Mouse (Mus musculus) hindbrain, embryonic 12.5 days (tissue): ENCODE data around the gene Rbm19. TPM values are rescaled to one million over a fixed set of nuclear protein-coding genes. Genes with fewer than 3 reads are reported as not detected.
"Not testable (repeated sequence)": the region's sequence is repeated elsewhere in the genome, so short reads cannot be mapped to it uniquely, and the experiment has no call there.

ENCODE experiments used
- ATAC-seq: fragments of 200-750 bp; cut with Nextera tagmentation; 2 replicates; pipeline ENCODE4 v1.8.0; 2017; ENCODE audit warnings: moderate TSS enrichment; ENCODE audit not compliant: low FRiP score
- H3K27ac ChIP-seq: fragments of 300-500 bp; sonication (generic); 2 replicates; pipeline ENCODE4 v1.5.1; 2016; ENCODE audit warnings: mild to moderate bottlenecking
- H3K27me3 ChIP-seq: fragments of 300-500 bp; sonication (generic); 2 replicates; pipeline ENCODE4 v1.6.1; 2016; ENCODE audit warnings: mild to moderate bottlenecking
- H3K36me3 ChIP-seq: fragments of 300-500 bp; sonication (generic); 2 replicates; pipeline ENCODE4 v1.6.1; 2016; ENCODE audit warnings: mild to moderate bottlenecking
- H3K4me1 ChIP-seq: fragments of 300-500 bp; sonication (generic); 2 replicates; pipeline ENCODE4 v1.6.1; 2016
- H3K4me2 ChIP-seq: fragments of 300-500 bp; sonication (generic); replicated peaks from 2 replicates; pipeline ENCODE4 v1.6.1; 2016; ENCODE audit warnings: mild to moderate bottlenecking
- H3K4me3 ChIP-seq: fragments of 300-500 bp; sonication (generic); 2 replicates; pipeline ENCODE4 v1.5.1; 2016; ENCODE audit warnings: mild to moderate bottlenecking
- H3K9ac ChIP-seq: fragments of 300-500 bp; sonication (generic); 2 replicates; pipeline ENCODE4 v1.6.1; 2016; ENCODE audit warnings: mild to moderate bottlenecking, moderate library complexity
- H3K9me3 ChIP-seq: fragments of 300-500 bp; sonication (generic); replicated peaks from 2 replicates; pipeline ENCODE4 v1.6.1; 2016; ENCODE audit warnings: mild to moderate bottlenecking
- WGBS: fragments of 180-500 bp; shearing (Covaris S2); methylation state at CpG from one replicate; pipeline ENCODE4 v1.1.7; 2016; 5-methylcytosine and 5-hydroxymethylcytosine counted together
- polyA plus RNA-seq: library from polyadenylated mRNA; unstranded; fragments of >200 nt; fragmentation: Nextera tagmentation; extraction: Ambion mirVana; gene quantifications from 2 replicates; pipeline ENCODE4 v1.2.1, GENCODE M21; 2016

The Rbm19 gene
- polyA plus RNA-seq, 1 experiment from 2014 or later, result 28.2 TPM

DNA sequence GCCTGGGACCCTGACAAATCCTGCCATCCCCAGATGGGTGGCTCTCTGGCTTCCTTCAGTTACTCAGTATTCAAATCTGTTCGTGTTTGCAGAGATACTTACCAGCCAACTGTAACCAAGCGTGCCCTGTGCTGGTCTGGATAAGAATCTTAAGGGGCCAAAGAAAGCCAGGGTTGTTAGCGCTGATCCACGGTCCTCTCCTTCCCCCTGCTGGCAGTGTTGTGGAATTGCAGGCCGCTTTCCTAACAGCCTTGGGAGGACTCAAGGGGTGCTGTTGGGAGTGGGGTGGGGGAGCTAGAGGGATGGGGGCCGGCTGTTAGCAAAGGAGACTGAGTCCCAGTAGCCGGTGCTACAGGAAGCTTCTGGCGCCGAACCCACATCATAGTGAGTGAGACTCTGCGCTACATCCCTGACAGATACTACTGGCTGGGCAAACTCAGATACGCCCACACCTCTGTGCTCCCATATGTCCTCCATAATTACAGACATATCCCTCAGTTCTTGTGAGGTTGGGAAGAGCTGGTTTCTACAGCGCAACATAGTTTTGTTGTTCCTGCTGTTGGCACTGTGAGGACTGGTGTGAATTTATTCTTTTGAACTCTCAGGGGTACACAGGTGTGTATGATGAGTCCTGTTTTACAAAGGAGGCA is 9.7 kb upstream of the Rbm19 start:
- peaks cover 5% of the 10 kb centered on the region; the same call in 1 of the 2 replicates for H3K27me3 ChIP-seq
- no peaks in the 10 kb centered on the region for H3K36me3 ChIP-seq
- ATAC-seq, result no peak
- H3K27ac ChIP-seq, result no peak overlapping the region
- H3K4me1 ChIP-seq, result no peaks in the 10 kb centered on the region
- H3K9me3 ChIP-seq, result no peaks in the 10 kb centered on the region
- 29% methylated on average over 12 of the region's 12 CpGs for WGBS
- no peak overlapping the region for H3K4me2 ChIP-seq
- no peak overlapping the region for H3K9ac ChIP-seq
- H3K4me3 ChIP-seq, result no peak overlapping the region

DNA sequence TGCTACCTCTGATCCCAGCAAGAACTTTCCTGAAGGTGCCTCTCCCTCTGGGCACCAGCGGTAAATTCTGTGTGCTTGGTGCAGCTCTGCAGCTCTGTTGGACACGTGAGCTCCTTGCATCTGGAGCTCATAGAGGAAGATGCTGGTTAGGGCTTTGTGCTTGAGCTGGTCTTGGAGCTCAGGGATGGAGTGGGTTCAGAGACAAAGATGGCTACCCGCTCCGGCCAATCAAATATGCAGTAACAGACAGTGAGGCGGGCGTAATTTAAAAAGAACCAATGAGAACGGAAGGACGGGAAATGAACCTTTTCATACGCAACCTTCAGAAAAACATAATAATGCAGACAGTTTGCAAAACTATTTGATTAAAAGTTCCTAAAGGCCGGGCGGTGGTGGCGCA is 1.9 kb upstream of the Rbm19 start:
- ATAC-seq, result no peak

DNA sequence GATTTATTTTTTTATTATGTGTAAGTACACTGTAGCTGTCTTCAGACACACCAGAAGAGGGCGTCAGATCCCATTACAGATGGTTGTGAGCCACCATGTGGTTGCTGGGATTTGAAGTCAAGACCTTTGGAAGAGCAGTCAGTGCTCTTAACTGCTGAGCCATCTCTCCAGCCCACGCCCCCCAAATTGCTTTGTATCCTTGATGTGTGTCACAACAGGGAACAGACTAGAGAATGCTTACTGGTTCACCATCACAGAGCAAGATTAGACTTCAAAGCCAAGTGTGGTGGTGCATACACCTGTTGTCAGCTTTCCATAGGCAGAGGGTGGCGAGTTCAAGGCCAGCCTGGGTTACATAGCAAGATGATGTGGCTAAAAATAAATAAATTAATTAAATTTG is 896 bp downstream of the Rbm19 start:
- H3K27me3 ChIP-seq, H3K27ac ChIP-seq, H3K4me1 ChIP-seq, H3K9ac ChIP-seq, ATAC-seq, H3K9me3 ChIP-seq: not testable (repeated sequence)
- WGBS, result 51% methylated on average over 3 of the region's 3 CpGs
- peak overlapping the region; percentile 92 for H3K4me2 ChIP-seq
- peaks cover 34% of the 10 kb centered on the region for H3K36me3 ChIP-seq
- peak overlapping the region; percentile 82 for H3K4me3 ChIP-seq

More for the DNA sequence above, 1.9 kb upstream of the Rbm19 start:
- H3K27me3 ChIP-seq, result peaks cover 6% of the 10 kb centered on the region
- WGBS, result 83% methylated on average over 12 of the region's 12 CpGs
- H3K4me3 ChIP-seq, result no peak overlapping the region
- no peak overlapping the region for H3K9ac ChIP-seq
- H3K36me3 ChIP-seq, result peaks cover 8% of the 10 kb centered on the region; the same call in 1 of the 2 replicates
- H3K4me1 ChIP-seq, result peaks cover 9% of the 10 kb centered on the region
- no peak overlapping the region for H3K4me2 ChIP-seq
- no peak overlapping the region for H3K27ac ChIP-seq
- no peaks in the 10 kb centered on the region for H3K9me3 ChIP-seq

DNA sequence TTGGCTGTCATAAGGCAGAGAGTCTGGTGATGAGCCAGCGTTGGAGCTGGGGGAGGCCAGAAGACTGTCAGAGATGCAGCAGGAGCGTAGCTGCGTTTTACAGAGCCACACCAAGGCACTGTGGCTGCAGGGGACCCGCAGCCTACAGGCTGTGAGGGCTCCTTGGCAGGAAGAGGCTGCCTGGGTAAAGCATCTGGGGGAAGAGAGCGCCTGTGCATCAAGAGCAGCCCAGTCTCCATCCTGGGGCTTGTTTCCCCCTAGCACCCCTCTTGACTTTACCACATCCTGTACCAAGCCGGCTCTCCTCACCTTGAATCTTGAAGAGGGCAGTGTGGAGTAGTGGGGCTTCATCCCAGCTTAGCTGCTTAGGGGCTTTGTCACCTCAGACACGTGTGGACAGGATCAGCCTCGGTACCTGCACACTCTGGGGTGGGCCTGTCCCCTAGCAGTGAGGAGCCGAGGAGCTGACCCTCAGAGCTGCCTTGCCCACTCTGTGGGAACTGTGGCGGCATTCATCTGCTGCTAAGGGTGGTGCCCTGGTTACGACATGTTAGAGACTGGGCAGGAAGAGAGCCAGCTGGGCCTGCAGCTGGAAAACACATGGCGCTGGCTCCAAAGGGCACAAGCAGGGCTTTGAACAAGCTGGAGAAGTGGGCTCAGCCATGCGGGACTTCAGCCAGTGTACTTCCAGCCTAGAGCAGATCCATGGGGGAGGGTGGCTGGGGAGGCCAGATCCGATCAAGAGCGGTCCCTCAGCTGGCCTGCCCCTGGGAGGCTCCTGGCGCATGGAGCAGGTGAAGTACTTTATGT is 8.8 kb downstream of the Rbm19 start:
- H3K4me2 ChIP-seq, result no peak overlapping the region
- no peaks in the 10 kb centered on the region for H3K27me3 ChIP-seq
- H3K9ac ChIP-seq, result no peak overlapping the region
- peaks cover 86% of the 10 kb centered on the region for H3K36me3 ChIP-seq
- H3K9me3 ChIP-seq, result peaks cover 4% of the 10 kb centered on the region; the same call in 1 of the 2 replicates
- no peak overlapping the region for H3K27ac ChIP-seq
- H3K4me3 ChIP-seq, result no peak overlapping the region
- WGBS, result 89% methylated on average over 16 of the region's 16 CpGs
- no peaks in the 10 kb centered on the region for H3K4me1 ChIP-seq
- ATAC-seq, result no peak

DNA sequence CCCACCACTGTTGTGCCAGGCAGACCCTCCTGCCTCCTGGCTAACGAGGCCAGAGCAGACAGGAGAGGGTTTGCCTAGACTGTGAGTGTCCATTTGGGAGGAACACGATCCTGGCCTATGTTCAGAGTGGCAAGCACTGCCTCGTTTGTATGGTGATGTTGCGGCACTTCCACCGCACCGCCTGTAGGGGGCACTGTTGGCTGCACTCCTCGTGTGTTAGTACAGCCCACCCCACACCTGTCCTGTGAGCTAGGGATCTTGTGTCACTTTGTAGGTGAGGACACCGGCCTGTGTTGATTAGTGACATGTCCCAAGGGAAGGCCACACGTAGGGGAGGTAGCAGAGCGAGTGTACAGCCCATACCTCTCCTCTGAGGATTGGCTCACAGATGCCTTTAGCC is 11.4 kb downstream of the Rbm19 start:
- 60% methylated on average over 10 of the region's 10 CpGs for WGBS
- H3K4me2 ChIP-seq, result no peak overlapping the region
- no peak overlapping the region for H3K9ac ChIP-seq
- no peak overlapping the region for H3K27ac ChIP-seq
- H3K9me3 ChIP-seq, result no peaks in the 10 kb centered on the region
- no peaks in the 10 kb centered on the region for H3K4me1 ChIP-seq
- peaks cover 80% of the 10 kb centered on the region for H3K36me3 ChIP-seq
- no peak for ATAC-seq
- no peaks in the 10 kb centered on the region for H3K27me3 ChIP-seq
- no peak overlapping the region for H3K4me3 ChIP-seq

DNA sequence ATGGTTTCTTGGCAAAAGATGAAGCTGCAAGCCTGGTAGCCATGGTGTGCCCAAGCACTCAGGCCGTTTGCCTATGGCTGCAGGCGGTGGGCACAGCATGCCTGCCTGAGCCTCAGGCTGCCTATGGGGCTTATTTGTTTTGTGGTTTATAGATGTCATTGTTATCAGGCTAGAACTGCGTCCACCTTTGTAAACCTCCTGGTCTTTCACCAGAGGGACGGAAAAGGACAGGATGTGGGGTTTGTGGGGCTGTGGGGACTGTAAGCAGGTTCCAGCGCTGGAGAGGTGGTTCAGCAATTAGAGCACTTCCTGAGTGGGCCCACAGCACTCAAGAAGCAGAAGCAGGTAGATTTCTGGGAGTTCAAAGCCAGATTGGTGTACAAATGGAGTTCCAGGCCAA is 12.2 kb downstream of the Rbm19 start:
- Histone ChIP-seq H3K36me3 (peaks cover 77% of the 10 kb centered on the region), H3K9ac (no peak overlapping the region), H3K4me3 (no peak overlapping the region), H3K9me3 (no peaks in the 10 kb centered on the region), H3K27ac (no peak overlapping the region), H3K4me2 (no peak overlapping the region), H3K27me3 (no peaks in the 10 kb centered on the region), H3K4me1 (no peaks in the 10 kb centered on the region)
- 83% methylated on average over 5 of the region's 5 CpGs for WGBS
- ATAC-seq, result no peak

DNA sequence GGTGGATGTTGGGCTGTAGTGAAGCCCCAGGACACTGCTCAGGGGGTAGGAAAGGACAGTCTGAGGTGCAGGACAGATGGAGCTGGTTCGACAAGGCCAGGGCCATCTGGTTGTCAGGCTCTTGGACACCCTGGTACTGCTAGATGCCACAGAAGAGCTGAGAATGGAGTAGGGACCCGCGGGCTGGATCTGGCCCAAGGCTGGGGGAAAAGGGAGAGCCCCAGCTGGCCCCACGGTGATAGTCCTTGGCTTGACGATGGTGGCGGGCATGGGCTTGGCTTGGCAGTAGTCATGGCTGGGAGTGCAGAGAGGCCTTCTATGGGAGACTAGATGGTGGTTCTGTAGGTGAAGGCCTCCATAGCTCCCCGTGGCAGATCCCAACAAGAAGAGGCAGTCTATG is 12.8 kb downstream of the Rbm19 start:
- WGBS, result 95% methylated on average over 7 of the region's 7 CpGs
- peaks cover 71% of the 10 kb centered on the region for H3K36me3 ChIP-seq
- ATAC-seq, result no peak

DNA sequence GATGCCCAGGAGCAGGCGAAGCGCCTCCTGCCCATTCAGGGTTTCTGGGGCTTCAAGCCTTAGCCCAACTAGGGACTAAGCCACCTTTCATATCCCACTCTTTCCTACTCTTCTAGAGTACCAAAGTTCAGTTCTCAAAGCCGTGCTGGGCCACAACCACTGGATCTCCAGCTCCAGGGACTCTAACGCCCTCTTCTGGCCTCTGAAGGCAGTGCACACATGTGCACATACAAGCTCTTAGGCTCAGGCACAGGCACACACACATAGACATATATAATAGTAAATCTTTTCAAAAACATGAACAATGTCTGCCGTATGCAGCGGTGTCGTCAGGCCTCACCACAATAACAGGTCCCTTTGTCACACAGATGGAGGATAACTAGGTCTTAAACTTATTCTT is 13.5 kb downstream of the Rbm19 start:
- no peak overlapping the region for H3K4me3 ChIP-seq
- no peak overlapping the region for H3K27ac ChIP-seq
- H3K27me3 ChIP-seq, result no peaks in the 10 kb centered on the region
- H3K4me1 ChIP-seq, result no peaks in the 10 kb centered on the region
- 94% methylated on average over 7 of the region's 7 CpGs for WGBS
- no peak overlapping the region for H3K9ac ChIP-seq
- H3K9me3 ChIP-seq, result no peaks in the 10 kb centered on the region
- peaks cover 65% of the 10 kb centered on the region for H3K36me3 ChIP-seq
- no peak for ATAC-seq
- H3K4me2 ChIP-seq, result no peak overlapping the region

More for the DNA sequence above, 12.8 kb downstream of the Rbm19 start:
- H3K4me2 ChIP-seq, result no peak overlapping the region
- no peak overlapping the region for H3K9ac ChIP-seq
- H3K4me3 ChIP-seq, result no peak overlapping the region
- H3K4me1 ChIP-seq, result no peaks in the 10 kb centered on the region
- H3K27me3 ChIP-seq, result no peaks in the 10 kb centered on the region
- H3K9me3 ChIP-seq, result no peaks in the 10 kb centered on the region
- no peak overlapping the region for H3K27ac ChIP-seq

DNA sequence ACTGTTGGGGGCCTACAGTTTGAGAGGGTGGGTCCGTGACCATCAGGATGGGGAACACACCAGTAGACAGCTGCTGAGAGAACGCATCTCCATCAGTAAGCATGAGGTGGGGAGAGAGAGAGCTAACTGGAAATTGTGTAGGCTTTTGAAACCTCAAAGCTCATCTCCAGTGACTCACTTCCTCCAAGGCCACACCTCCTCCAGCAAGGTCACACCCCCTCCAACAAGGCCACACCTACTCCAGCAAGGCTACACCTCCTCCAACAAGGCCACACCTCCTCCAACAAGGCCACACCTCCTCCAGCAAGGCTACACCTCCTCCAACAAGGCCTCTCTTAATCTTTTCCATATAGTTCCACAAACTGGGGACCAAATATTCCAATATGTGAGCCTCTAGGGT is 13.9 kb downstream of the Rbm19 start:
- Histone ChIP-seq H3K9ac (no peak overlapping the region), H3K36me3 (peaks cover 61% of the 10 kb centered on the region)
- 95% methylated on average over 2 of the region's 2 CpGs for WGBS

DNA sequence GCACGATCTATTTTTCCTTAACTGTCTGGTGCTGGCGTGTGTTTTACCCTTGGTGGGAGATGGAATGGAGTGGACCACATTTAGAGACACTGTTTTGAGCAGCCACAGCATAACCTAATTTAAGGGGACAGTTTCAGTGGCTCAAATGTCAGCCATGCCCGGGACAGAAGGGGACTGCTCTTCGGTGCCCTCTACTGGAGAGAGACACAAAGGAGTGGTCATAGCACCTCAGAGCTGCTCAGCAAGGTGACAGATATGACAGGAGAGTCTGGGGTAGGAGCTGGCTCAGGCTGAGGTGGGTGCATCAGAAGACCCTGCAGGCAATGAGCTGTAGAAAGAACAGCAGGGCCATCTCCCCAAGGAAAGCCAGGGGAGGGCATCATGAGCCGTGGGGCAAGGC is 15.3 kb downstream of the Rbm19 start:
- no peaks in the 10 kb centered on the region for H3K27me3 ChIP-seq
- no peak for ATAC-seq
- H3K4me3 ChIP-seq, result no peak overlapping the region
- peaks cover 47% of the 10 kb centered on the region for H3K36me3 ChIP-seq
- H3K4me1 ChIP-seq, result peaks cover 8% of the 10 kb centered on the region
- no peaks in the 10 kb centered on the region for H3K9me3 ChIP-seq
- H3K9ac ChIP-seq, result no peak overlapping the region
- 63% methylated on average over 5 of the region's 5 CpGs for WGBS
- H3K27ac ChIP-seq, result no peak overlapping the region
- no peak overlapping the region for H3K4me2 ChIP-seq

More for the DNA sequence above, 13.9 kb downstream of the Rbm19 start:
- Histone ChIP-seq H3K27ac (no peak overlapping the region), H3K9me3 (no peaks in the 10 kb centered on the region), H3K4me3 (no peak overlapping the region), H3K4me1 (no peaks in the 10 kb centered on the region), H3K27me3 (no peaks in the 10 kb centered on the region), H3K4me2 (no peak overlapping the region)
- ATAC-seq, result no peak

DNA sequence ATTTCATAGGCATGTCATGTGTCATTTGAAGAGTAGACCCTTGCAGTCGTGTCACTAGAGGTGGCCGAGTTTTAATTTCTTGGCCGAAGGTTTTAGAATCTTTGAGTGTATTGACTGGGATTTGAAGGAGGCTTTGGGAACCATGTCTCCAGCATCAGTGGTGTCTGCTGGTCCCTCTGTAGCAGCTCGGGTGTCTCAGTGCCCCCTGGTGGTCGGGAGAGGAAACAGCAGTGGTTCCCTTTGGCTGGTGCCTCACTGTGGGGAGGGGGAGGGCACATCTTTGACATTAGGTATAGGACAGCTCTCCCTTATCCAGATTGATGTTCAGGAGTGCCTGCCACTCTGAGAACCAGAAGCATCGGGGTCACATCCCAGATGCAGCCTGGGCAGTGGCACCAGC is 17.7 kb downstream of the Rbm19 start:
- no peak overlapping the region for H3K27ac ChIP-seq
- H3K4me2 ChIP-seq, result no peak overlapping the region
- no peak overlapping the region for H3K9ac ChIP-seq
- no peaks in the 10 kb centered on the region for H3K27me3 ChIP-seq
- no peaks in the 10 kb centered on the region for H3K9me3 ChIP-seq
- ATAC-seq, result no peak
- peaks cover 13% of the 10 kb centered on the region for H3K4me1 ChIP-seq
- 40% methylated on average over 6 of the region's 6 CpGs for WGBS
- H3K4me3 ChIP-seq, result no peak overlapping the region
- peaks cover 33% of the 10 kb centered on the region for H3K36me3 ChIP-seq

DNA sequence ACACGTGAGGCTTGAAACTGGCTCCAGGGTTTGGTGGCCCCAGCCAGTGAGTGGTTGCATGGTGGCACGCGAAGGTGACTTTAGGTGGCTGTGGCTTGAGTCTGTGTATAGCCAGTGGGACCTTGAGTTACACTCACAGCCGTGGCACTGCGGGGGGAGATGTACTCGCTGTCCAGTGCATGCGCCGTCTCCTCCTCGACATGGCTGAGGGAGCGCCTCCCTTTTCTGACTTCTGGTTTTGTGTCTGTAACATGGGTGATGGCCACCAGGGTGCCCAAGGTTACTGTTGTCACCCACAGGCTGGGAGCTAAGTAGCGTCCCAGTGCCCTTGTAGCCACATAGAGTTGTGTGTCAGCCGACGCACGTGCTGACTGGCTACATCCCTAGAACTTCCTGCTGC is 19.1 kb downstream of the Rbm19 start:
- no peak overlapping the region for H3K9ac ChIP-seq
- H3K27ac ChIP-seq, result peak overlapping the region; percentile 58; the same call in 1 of the 2 replicates
- no peaks in the 10 kb centered on the region for H3K27me3 ChIP-seq
- no peak overlapping the region for H3K4me3 ChIP-seq
- H3K9me3 ChIP-seq, result no peaks in the 10 kb centered on the region
- 94% methylated on average over 14 of the region's 14 CpGs for WGBS
- no peak overlapping the region for H3K4me2 ChIP-seq
- peaks cover 15% of the 10 kb centered on the region for H3K4me1 ChIP-seq
- H3K36me3 ChIP-seq, result peaks cover 20% of the 10 kb centered on the region
- no peak for ATAC-seq
